Mouse (Mus musculus): Measurements from ENCODE around the gene Gm2056.
"Not testable (repeated sequence)": the region's sequence is repeated elsewhere in the genome, so short reads cannot be mapped to it uniquely, and the experiment has no call there.

The Gm2056 gene

DNA sequence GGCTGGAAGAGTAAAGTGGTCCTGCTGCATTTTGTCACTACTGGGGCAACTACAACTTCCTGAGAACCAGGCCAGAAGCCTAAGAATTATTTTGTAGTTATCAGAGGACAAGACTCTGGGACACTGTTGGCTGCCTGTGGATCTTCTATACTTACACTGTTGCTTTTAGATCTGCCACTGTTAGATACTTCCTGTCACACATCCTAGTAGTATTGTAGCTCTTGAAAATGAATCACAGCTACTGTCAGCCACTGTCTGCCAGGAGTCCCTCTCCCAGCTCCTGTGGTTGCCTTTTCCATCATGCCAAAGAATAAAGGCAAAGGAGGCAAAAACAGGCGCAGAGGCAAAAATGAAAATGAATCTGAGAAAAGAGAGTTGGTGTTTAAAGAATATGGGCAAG is at the start of gene Gm2056:
Gm2056 (plus strand) TSS at position 301 of the 400 bp plus-strand sequence.
- DNase-seq (ENCODE audit: low spot score in 2 of 2): not testable (repeated sequence)

DNA sequence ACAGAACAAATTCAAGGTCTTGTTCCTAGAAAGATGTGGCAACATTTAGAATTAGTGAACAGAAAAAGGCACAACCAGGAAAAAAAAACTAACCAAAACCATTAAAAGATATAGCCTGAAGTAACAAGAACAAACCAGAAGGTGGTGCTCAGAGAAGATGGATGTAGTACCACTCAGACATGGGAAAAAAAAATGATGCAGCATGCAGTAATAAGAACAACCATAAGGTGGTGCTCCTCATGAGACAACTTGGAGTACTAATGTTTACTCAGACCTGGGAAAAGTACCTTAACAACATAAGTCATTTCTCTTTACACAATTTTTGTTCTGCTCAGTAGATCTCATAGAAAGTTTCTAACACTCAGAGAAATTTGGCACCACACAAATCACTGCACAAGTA is 42.8 kb upstream of the Gm2056 start:
- not testable (repeated sequence) for DNase-seq (ENCODE audit: low spot score in 2 of 2)

DNA sequence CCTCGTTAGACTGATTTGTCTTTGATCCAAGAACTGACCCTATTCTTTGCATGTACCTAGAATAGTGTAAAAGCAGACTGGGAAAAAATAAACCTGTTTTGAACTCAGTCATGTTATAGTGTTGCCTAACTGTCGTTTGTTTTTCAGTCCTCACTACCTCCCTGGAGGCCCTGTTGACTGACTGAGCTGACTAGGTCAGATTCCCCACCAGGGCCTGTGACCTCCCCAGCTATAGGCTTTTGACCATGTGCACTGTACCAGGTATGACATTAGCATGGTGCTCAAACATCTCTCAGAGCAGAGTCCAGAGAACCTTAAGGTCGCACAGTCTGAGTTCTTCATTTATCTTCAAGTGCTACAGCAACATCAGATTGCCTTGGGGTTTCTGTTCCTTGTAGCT is 22.7 kb upstream of the Gm2056 start:
- DNase-seq (ENCODE audit: low spot score in 2 of 2): not testable (repeated sequence)

DNA sequence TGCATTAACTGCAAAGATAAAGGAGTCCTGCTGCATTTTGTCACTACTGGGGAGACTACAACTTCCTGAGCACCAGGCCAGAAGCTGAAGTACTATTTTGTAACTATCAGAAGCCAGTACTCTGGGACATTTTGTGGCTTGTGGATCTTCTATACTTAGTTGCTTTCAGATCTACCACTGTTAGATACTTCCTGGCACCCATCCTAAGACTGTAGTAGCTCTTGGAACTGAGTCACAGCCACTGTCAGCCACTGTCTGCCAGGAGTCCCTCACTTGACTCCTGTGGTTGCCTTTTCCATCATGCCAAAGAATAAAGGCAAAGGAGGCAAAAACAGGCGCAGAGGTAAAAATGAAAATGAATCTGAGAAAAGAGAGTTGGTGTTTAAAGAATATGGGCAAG is 15.3 kb upstream of the Gm2056 start, which contains the start of gene Gm2075:
Gm2075 (plus strand) TSS at position 301 of the 400 bp plus-strand sequence.
- DNase-seq (ENCODE audit: low spot score in 2 of 2): not testable (repeated sequence)

DNA sequence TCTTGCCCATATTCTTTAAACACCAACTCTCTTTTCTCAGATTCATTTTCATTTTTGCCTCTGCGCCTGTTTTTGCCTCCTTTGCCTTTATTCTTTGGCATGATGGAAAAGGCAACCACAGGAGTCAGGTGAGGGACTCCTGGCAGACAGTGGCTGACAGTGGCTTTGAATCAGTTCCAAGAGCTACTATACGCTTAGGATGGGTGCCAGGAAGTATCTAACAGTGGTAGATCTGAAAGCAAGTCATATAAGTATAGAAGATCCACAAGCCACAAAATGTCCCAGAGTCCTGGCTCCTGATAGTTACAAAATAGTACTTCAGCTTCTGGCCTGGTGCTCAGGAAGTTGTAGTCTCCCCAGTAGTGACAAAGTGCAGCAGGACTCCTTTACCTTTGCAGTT is 8.1 kb upstream of the Gm2056 start, which contains the start of gene Gm6803:
Gm6803 (minus strand) TSS at position 101 of the 400 bp plus-strand sequence.
- not testable (repeated sequence) for DNase-seq (ENCODE audit: low spot score in 2 of 2)

DNA sequence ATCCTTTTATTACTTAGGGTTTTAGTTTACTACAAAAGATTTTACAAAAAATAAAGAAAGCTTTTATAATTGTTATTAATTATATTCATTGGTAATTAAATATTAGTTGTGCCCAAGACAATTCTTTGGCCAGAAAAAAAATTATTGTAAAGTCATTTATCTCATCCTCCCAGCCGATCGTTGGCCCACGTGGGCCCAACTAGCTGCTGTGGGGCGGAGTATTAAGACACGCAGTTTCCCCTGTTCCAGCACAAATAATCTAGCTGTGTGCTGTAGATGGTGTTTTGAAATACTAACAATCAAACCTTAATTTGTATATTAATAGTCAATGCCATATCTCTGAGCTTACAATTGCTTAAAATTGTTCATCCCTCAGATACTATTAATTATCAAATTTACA is 5.4 kb downstream of the Gm2056 start:
- not testable (repeated sequence) for DNase-seq (ENCODE audit: low spot score in 2 of 2)

DNA sequence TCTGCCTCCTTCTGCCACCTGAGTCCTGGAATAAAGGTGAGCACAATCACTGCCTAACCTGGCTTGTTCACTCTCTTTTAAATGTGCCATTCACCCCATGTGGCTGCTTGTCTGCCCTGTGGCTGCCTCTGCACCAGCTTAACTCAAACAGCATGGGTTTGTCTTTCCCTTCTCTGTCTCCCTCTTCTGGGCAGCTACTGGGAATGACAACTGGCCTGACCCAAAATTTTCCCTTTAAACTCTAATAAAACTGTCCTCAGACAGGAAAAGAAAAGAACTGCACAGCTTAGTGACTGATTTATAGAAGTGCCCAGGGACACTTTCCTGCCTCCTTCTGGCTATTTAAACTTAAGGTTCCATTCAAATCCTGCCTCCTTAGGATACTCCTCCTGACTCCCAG is 12.3 kb downstream of the Gm2056 start:
- not testable (repeated sequence) for DNase-seq (ENCODE audit: low spot score in 2 of 2)

DNA sequence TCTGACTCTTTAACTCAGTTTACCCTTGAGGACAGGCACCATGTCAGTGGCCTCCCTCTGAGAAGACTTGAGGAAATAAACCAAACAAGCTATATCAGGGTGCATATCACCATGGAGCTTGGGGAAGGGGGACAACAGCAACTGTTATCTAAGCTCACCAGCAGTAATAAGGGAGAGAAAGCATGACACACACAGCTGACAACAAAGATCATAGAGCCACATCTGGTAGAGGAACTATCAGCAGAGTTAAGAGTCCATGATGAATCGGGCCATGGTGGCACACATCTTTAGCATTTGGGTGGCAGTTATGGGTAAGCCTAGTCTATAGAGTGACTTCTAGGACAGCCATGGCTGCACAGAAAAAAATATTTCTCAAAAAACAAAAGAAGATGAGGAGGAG is 12.9 kb downstream of the Gm2056 start:
- DNase-seq (ENCODE audit: low spot score in 2 of 2): not testable (repeated sequence)

DNA sequence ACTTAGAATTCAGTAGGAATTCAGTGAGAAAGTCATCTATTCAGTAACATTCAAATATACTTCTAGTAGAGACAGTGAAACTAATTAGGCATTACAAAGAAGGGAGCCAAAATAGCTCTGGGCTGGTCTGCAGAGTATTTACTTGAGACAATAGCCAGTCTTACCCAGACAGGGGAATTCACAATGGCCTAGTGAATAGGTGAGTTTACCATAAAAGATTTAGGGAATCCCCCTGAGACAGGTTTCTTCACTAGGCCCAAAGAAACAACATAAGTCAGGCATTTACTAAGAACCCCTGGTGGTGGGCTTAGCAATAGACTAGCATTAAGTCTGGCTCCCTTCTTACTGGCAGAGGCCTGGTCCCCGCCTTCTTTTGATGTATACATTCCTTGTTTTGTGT is 18.4 kb downstream of the Gm2056 start:
- DNase-seq (ENCODE audit: low spot score in 2 of 2): not testable (repeated sequence)
